Mouse (Mus musculus) limb, embryonic 10.5 days (tissue): ENCODE results near the gene Vwf. TPM values are rescaled to one million over a fixed set of nuclear protein-coding genes. Genes with fewer than 3 reads are reported as not detected.

ENCODE experiments used
- DNase-seq: peaks from one replicate; pipeline ENCODE4 v3.0.0-alpha.2; 2017; ENCODE audit warnings: low spot score
- H3K27ac ChIP-seq: fragments of 300-500 bp; sonication (generic); 2 replicates; pipeline ENCODE4 v1.5.1; 2016; ENCODE audit warnings: mild to moderate bottlenecking
- H3K27me3 ChIP-seq: fragments of 300-500 bp; sonication (generic); 2 replicates; pipeline ENCODE4 v1.6.1; 2016; ENCODE audit warnings: low read depth, mild to moderate bottlenecking; ENCODE audit not compliant: poor library complexity, severe bottlenecking
- H3K36me3 ChIP-seq: fragments of 300-500 bp; sonication (generic); 2 replicates; pipeline ENCODE4 v1.6.1; 2016; ENCODE audit warnings: mild to moderate bottlenecking, moderate library complexity
- H3K4me1 ChIP-seq: fragments of 300-500 bp; sonication (generic); 2 replicates; pipeline ENCODE4 v1.6.1; 2016
- H3K4me3 ChIP-seq: fragments of 300-500 bp; sonication (generic); 2 replicates; pipeline ENCODE4 v1.5.1; 2016; ENCODE audit warnings: mild to moderate bottlenecking, moderate library complexity
- H3K9me3 ChIP-seq: fragments of 300-500 bp; sonication (generic); replicated peaks from 2 replicates; pipeline ENCODE4 v1.6.1; 2016; ENCODE audit warnings: mild to moderate bottlenecking
- WGBS: fragments of 180-500 bp; shearing (Covaris S2); methylation state at CpG from one replicate; pipeline ENCODE4 v1.1.7; 2016; 5-methylcytosine and 5-hydroxymethylcytosine counted together
- polyA plus RNA-seq: library from polyadenylated mRNA; unstranded; fragments of >200 nt; fragmentation: Nextera tagmentation; extraction: Ambion mirVana; gene quantifications from 2 replicates; pipeline ENCODE4 v1.2.1, GENCODE M21; 2016

Vwf gene
- polyA plus RNA-seq, 1 experiment from 2014 or later, result 5.3 TPM

DNA sequence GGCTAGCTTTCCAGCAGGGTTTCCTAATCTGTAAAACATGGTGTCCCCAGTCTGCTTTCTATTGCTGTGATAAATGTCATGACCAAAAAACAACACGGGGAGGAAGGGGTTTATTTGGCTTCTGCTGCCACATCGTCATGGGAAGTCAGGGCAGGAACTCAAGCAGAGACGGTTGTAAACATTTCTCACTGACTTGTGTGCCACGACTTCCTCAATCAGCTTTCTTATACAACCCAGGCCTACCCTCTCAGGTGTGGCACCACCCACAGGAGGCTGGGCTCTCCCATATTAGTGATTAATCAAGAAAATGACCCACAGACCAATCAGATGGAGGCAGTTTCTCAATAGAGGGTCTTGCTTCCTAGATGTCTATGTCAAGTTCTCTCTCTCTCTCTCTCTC, 48.3 kb downstream of the Vwf start:
- H3K27me3 ChIP-seq, result 0 out of 2 replicates have a peak, but pooled peaks cover 8% of the 10 kb centered on the region
- no peak overlapping the region for H3K4me3 ChIP-seq
- WGBS, result 36% methylated on average over 4 of the region's 4 CpGs
- no peaks in the 10 kb centered on the region for H3K36me3 ChIP-seq
- DNase-seq, result no peak
- no peak overlapping the region for H3K27ac ChIP-seq
- no peaks in the 10 kb centered on the region for H3K9me3 ChIP-seq
- H3K4me1 ChIP-seq, result peaks cover 12% of the 10 kb centered on the region; the same call in 1 of the 2 replicates

DNA sequence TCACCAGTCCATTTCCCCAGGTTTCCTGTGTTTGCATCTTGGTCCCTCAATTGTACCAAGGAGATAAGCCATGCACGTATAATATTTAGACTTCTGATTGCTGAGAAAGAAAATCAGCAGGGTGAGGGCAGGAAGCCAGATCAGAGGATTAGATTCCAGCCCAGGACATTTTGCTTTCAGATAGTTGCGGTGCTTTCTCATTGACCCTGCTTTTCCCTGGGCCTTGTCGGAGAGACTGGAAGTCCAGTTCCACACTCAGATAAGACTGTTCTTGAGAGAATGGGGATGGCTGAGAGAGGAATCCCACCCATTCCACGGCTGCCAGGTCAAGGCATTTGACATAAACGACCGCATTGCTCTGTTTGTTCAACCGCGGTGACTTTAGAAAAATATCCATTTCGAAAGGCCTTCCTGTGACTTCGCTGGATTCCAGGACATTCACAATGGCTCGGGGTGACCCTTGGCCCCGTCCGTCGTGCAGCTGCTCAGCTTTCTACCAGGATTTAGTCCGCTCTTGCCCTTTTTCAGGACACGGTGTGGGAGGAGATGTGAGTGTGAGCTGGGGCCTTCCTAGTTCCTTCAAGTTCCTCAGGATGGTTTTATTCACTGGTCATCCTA, 50.2 kb downstream of the Vwf start:
- H3K27ac ChIP-seq, result no peak overlapping the region
- DNase-seq, result no peak
- WGBS, result 82% methylated on average over 16 of the region's 16 CpGs
- no peaks in the 10 kb centered on the region for H3K9me3 ChIP-seq
- H3K4me1 ChIP-seq, result peaks cover 12% of the 10 kb centered on the region; the same call in 1 of the 2 replicates
- H3K27me3 ChIP-seq, result peaks cover 5% of the 10 kb centered on the region; the same call in 1 of the 2 replicates
- H3K36me3 ChIP-seq, result no peaks in the 10 kb centered on the region
- H3K4me3 ChIP-seq, result no peak overlapping the region

GRCm38 (mm10) chr6:125597716-125598115, 51.1 kb downstream of the Vwf start:
- Histone ChIP-seq H3K27me3 (peaks cover 11% of the 10 kb centered on the region; the same call in 1 of the 2 replicates), H3K4me1 (peaks cover 22% of the 10 kb centered on the region; the same call in 1 of the 2 replicates), H3K4me3 (no peak overlapping the region), H3K9me3 (no peaks in the 10 kb centered on the region), H3K27ac (no peak overlapping the region), H3K36me3 (no peaks in the 10 kb centered on the region)
- WGBS, result 90% methylated on average over 4 of the region's 4 CpGs
- DNase-seq, result no peak

- 46% methylated on average over 9 of the region's 9 CpGs for WGBS
- Histone ChIP-seq H3K4me3 (no peak overlapping the region), H3K36me3 (no peaks in the 10 kb centered on the region), H3K27ac (no peak overlapping the region), H3K9me3 (no peaks in the 10 kb centered on the region), H3K4me1 (peaks cover 26% of the 10 kb centered on the region), H3K27me3 (peaks cover 13% of the 10 kb centered on the region; the same call in 1 of the 2 replicates)
- peak; percentile 81 for DNase-seq
Observed at GRCm38 (mm10) chr6:125600036-125600558, 53.5 kb downstream of the Vwf start.

DNA sequence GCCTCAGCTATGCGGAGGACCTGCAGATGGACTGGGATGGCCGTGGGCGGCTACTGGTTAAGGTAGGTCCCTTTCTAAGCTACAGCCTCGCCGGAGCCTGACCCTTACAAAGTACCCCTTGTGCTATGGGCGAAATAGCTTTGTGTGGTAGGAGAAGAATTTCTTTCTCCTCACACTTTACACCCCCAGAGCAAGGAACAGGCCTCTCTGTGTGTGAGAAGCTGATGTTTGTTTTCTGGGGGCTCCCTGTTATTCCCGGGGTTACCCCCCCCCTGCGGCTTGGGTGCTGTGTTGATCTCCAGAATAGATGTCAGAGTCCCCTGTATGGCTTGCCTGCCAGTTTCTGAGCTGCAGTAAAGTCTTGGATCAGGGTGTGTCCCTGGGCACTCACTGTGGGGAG, 54.1 kb downstream of the Vwf start:
- Histone ChIP-seq H3K36me3 (no peaks in the 10 kb centered on the region), H3K4me3 (no peak overlapping the region), H3K27me3 (peaks cover 18% of the 10 kb centered on the region; the same call in 1 of the 2 replicates), H3K4me1 (peaks cover 20% of the 10 kb centered on the region), H3K27ac (no peak overlapping the region), H3K9me3 (no peaks in the 10 kb centered on the region)
- 75% methylated on average over 8 of the region's 8 CpGs for WGBS
- no peak for DNase-seq

- Histone ChIP-seq H3K27ac (no peak overlapping the region), H3K4me1 (peaks cover 18% of the 10 kb centered on the region), H3K27me3 (peaks cover 20% of the 10 kb centered on the region; the same call in 1 of the 2 replicates), H3K4me3 (no peak overlapping the region), H3K36me3 (no peaks in the 10 kb centered on the region), H3K9me3 (no peaks in the 10 kb centered on the region)
- 73% methylated on average over 4 of the region's 4 CpGs for WGBS
- DNase-seq, result no peak
Observed at GRCm38 (mm10) chr6:125601190-125601589, 54.6 kb downstream of the Vwf start.

- Histone ChIP-seq H3K9me3 (no peaks in the 10 kb centered on the region), H3K36me3 (no peaks in the 10 kb centered on the region), H3K4me1 (peaks cover 18% of the 10 kb centered on the region), H3K4me3 (no peak overlapping the region), H3K27me3 (peaks cover 25% of the 10 kb centered on the region; the same call in 1 of the 2 replicates), H3K27ac (no peak overlapping the region)
- DNase-seq, result no peak
- WGBS, result 67% methylated on average over 5 of the region's 5 CpGs
Observed at GRCm38 (mm10) chr6:125601748-125602147, 55.2 kb downstream of the Vwf start.

- Histone ChIP-seq H3K27ac (no peak overlapping the region), H3K36me3 (no peaks in the 10 kb centered on the region), H3K27me3 (peaks cover 26% of the 10 kb centered on the region; the same call in 1 of the 2 replicates), H3K4me1 (peaks cover 18% of the 10 kb centered on the region), H3K9me3 (no peaks in the 10 kb centered on the region), H3K4me3 (no peak overlapping the region)
- DNase-seq, result no peak
- WGBS, result 77% methylated on average over 5 of the region's 5 CpGs
Observed at GRCm38 (mm10) chr6:125602354-125602753, 55.8 kb downstream of the Vwf start.

- Histone ChIP-seq H3K9me3 (no peaks in the 10 kb centered on the region), H3K4me1 (peaks cover 18% of the 10 kb centered on the region), H3K27ac (peak overlapping the region; percentile 53; the same call in 1 of the 2 replicates), H3K27me3 (peaks cover 26% of the 10 kb centered on the region; the same call in 1 of the 2 replicates), H3K36me3 (no peaks in the 10 kb centered on the region), H3K4me3 (peak overlapping the region; percentile 32)
- DNase-seq, result peak; percentile 91
- 8% methylated on average over 18 of the region's 18 CpGs for WGBS
Observed at GRCm38 (mm10) chr6:125603234-125603633, 56.7 kb downstream of the Vwf start.

- Histone ChIP-seq H3K9me3 (no peaks in the 10 kb centered on the region), H3K27me3 (peaks cover 26% of the 10 kb centered on the region; the same call in 1 of the 2 replicates), H3K36me3 (no peaks in the 10 kb centered on the region), H3K27ac (no peak overlapping the region), H3K4me3 (peak overlapping the region; percentile 32; the same call in 1 of the 2 replicates), H3K4me1 (peaks cover 18% of the 10 kb centered on the region)
- no peak for DNase-seq
- WGBS, result 85% methylated on average over 26 of the region's 26 CpGs
Observed at GRCm38 (mm10) chr6:125603678-125604462, 57.3 kb downstream of the Vwf start.

- H3K4me1 ChIP-seq, result peaks cover 18% of the 10 kb centered on the region
- no peaks in the 10 kb centered on the region for H3K9me3 ChIP-seq
- no peak overlapping the region for H3K4me3 ChIP-seq
- H3K36me3 ChIP-seq, result no peaks in the 10 kb centered on the region
- DNase-seq, result peak; percentile 79
- H3K27ac ChIP-seq, result no peak overlapping the region
- 38% methylated on average over 9 of the region's 9 CpGs for WGBS
- peaks cover 26% of the 10 kb centered on the region; the same call in 1 of the 2 replicates for H3K27me3 ChIP-seq
Observed at GRCm38 (mm10) chr6:125604463-125605191, 58.1 kb downstream of the Vwf start.

DNA sequence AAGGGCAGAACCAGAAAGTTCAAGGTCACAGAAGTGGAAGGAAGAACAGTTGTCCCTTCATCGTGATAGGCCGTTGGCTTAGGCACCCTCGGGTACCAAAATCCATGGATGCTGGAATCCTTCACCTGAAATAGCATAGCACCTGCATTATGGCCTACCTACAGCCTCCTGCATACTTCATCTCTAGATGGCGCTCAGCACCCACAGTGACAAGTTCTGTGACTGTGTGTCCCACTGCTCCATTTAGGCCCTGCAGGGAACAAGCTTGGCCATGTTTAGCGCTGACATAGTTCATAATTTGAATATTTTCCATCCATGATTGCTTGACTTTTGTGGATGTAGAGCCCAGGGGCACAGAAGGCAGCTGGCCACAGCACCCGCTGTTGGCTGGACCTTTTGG, 62.5 kb downstream of the Vwf start:
- no peaks in the 10 kb centered on the region for H3K9me3 ChIP-seq
- WGBS, result 65% methylated on average over 6 of the region's 6 CpGs
- no peak overlapping the region for H3K4me3 ChIP-seq
- H3K27ac ChIP-seq, result no peak overlapping the region
- 0 out of 2 replicates have a peak, but pooled peaks cover 17% of the 10 kb centered on the region for H3K27me3 ChIP-seq
- no peaks in the 10 kb centered on the region for H3K36me3 ChIP-seq
- no peak for DNase-seq
- H3K4me1 ChIP-seq, result no peaks in the 10 kb centered on the region; the same call in 1 of the 2 replicates
